Mouse (Mus musculus): ENCODE data around the gene Rps19. TPM values are rescaled to one million over a fixed set of nuclear protein-coding genes. Genes with fewer than 3 reads are reported as not detected.
"Not testable (repeated sequence)": the region's sequence is repeated elsewhere in the genome, so short reads cannot be mapped to it uniquely, and the experiment has no call there.

Rps19 gene
- polyA plus RNA-seq, 1 experiment from 2014 or later, result 3,555 TPM

DNA sequence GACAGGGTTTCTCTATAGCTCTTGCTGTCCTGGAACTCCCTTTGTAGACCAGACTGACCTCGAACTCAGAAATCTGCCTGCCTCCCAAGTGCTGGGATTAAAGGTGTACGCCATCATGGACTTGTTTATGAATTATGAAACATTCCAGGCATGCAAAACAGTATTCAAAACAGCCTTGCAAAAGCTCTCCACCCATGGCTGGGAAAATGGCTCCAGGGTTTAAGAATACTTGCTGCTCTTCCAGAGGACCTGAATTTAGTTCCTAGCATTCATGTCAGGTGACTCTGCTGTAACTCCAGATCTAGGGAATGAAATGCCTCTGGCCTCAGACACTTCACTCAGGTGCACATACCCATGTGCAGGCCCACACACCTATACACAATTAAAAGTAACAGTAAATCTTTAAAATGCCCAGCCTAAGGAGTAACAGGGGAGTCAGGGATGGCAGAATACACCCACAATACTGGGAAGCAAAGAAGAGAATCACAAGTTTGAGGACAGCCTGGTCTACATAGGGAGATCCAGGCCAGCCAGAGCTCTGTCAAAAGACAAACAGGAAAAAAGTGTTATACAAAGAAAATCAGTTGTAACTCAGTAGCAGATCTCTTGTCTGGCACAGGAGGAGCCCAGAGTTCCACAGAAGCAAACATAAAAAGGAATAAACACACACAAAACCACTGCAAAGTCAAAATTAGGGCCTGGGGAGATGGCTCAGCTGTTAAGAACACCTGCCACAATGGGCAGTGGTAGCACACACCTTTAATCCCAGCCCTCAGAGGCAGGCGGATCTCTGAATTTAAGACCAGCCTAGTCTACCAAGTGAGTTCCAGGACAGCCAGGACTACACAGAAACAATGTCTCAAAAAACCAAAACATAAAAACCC is 7.3 kb downstream of the Rps19 start:
- H3K4me3 ChIP-seq (ENCODE audit: low read depth, low read length), result no peak overlapping the region
- DNase-seq (ENCODE audit: low spot score) (no peak), ATAC-seq (replicated peaks; ENCODE audit: low FRiP score, low TSS enrichment, low read depth) (no peak)
- no peak overlapping the region for H3K4me2 ChIP-seq (ENCODE audit: low read length)
- H3K4me1 ChIP-seq (replicated peaks; ENCODE audit: control insufficient read depth, insufficient read depth, low read length), result peaks cover 6% of the 10 kb centered on the region
- WGBS, result 65% methylated on average over 3 of the region's 3 CpGs
- no peak overlapping the region for H3K27ac ChIP-seq (ENCODE audit: low read depth)
- peaks cover 48% of the 10 kb centered on the region for H3K36me3 ChIP-seq (ENCODE audit: control insufficient read depth, insufficient read depth, low read length)
- no peaks in the 10 kb centered on the region for H3K27me3 ChIP-seq (replicated peaks; ENCODE audit: control insufficient read depth, insufficient read depth, low read length)
- H3K9me3 ChIP-seq (ENCODE audit: control insufficient read depth, low read length), result no peaks in the 10 kb centered on the region
- H3K9ac ChIP-seq (ENCODE audit: low read length), result no peak overlapping the region

DNA sequence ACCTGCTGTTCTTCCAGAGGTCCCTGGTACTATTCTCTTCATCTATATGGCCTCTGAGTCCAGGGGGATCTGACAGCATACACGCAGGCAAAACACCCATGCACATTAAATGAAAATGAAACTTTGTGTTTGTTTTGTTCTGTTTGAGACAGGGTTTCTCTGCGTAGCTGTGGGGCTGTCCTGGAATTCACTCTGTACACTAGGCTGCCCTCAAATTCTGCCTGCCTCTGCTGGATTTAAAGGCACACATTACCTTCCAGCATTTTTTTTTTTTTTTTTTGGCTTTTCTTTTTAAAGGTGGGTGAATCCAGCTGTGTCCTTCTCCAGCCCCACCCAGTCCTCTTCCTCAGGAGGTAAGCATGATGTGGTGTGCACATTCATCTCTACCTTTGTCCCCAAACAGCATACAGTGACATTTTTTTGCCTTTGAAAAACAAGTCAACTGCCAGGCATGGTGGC is 8.0 kb downstream of the Rps19 start:
- Histone ChIP-seq H3K4me2 (ENCODE audit: low read length) (no peak overlapping the region), H3K4me1 (replicated peaks; ENCODE audit: control insufficient read depth, insufficient read depth, low read length) (0 out of 2 replicates have a peak, but pooled peaks cover under 1% of the 10 kb centered on the region), H3K9me3 (ENCODE audit: control insufficient read depth, low read length) (no peaks in the 10 kb centered on the region), H3K27ac (ENCODE audit: low read depth) (no peak overlapping the region), H3K27me3 (replicated peaks; ENCODE audit: control insufficient read depth, insufficient read depth, low read length) (no peaks in the 10 kb centered on the region), H3K9ac (ENCODE audit: low read length) (no peak overlapping the region), H3K36me3 (ENCODE audit: control insufficient read depth, insufficient read depth, low read length) (peaks cover 41% of the 10 kb centered on the region), H3K4me3 (ENCODE audit: low read depth, low read length) (no peak overlapping the region)
- DNase-seq (ENCODE audit: low spot score) (no peak), ATAC-seq (replicated peaks; ENCODE audit: low FRiP score, low TSS enrichment, low read depth) (no peak)
- WGBS, result 70% methylated on average over 2 of the region's 2 CpGs

DNA sequence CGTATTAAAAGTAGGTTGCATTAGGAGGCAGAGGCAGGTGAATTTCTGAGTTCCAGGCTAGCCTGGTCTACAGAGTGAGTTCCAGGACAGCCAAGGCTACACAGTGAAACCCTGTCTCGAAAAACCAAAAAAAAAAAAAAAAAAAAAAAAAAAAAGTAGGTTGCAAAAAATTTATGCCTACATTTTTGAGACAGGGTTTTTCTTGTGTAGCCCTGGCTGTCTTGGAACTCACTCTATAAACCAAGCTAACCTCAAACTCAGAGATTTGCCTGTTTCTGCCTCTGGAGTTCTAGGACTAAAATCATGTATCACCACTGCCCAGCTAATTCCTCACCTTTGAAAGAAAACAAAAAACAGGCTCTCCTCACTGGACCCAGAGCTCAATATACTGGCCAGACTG is 11.6 kb downstream of the Rps19 start:
- H3K27ac ChIP-seq (ENCODE audit: low read depth); H3K9me3 ChIP-seq (ENCODE audit: control insufficient read depth, low read length); H3K4me2 ChIP-seq (ENCODE audit: low read length); DNase-seq (ENCODE audit: low spot score); H3K36me3 ChIP-seq (ENCODE audit: control insufficient read depth, insufficient read depth, low read length); H3K4me1 ChIP-seq (replicated peaks; ENCODE audit: control insufficient read depth, insufficient read depth, low read length); H3K9ac ChIP-seq (ENCODE audit: low read length); H3K4me3 ChIP-seq (ENCODE audit: low read depth, low read length); ATAC-seq (replicated peaks; ENCODE audit: low FRiP score, low TSS enrichment, low read depth); H3K27me3 ChIP-seq (replicated peaks; ENCODE audit: control insufficient read depth, insufficient read depth, low read length): not testable (repeated sequence)
- 78% methylated on average over 2 of the region's 2 CpGs for WGBS

DNA sequence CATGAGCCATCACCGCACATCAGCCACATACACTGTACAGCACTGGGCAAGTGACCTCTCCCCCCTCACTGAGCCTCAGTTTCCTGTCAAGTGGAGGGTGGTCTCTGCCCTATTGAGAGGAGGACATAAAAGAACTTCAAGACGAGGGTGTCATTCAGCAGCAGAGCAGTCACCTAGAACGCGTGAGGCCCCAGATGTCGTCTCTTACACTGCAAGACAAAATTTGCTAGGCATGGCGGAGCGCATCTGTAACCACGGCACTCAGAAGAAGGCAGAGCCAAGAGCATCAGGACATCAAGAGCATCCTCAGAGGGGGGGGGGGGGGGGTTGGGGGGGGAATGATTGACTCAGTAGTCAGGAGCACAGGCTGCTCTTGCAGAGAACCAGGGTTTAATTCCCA is 12.1 kb downstream of the Rps19 start:
- no peak overlapping the region for H3K27ac ChIP-seq (ENCODE audit: low read depth)
- H3K4me1 ChIP-seq (replicated peaks; ENCODE audit: control insufficient read depth, insufficient read depth, low read length), result no peaks in the 10 kb centered on the region
- no peak for DNase-seq (ENCODE audit: low spot score)
- H3K36me3 ChIP-seq (ENCODE audit: control insufficient read depth, insufficient read depth, low read length), result peaks cover 3% of the 10 kb centered on the region; the same call in 1 of the 2 replicates
- H3K9ac ChIP-seq (ENCODE audit: low read length), result no peak overlapping the region
- ATAC-seq (replicated peaks; ENCODE audit: low FRiP score, low TSS enrichment, low read depth), result no peak
- WGBS, result 86% methylated on average over 8 of the region's 8 CpGs
- H3K9me3 ChIP-seq (ENCODE audit: control insufficient read depth, low read length), result no peaks in the 10 kb centered on the region
- H3K4me2 ChIP-seq (ENCODE audit: low read length), result no peak overlapping the region
- no peak overlapping the region for H3K4me3 ChIP-seq (ENCODE audit: low read depth, low read length)
- H3K27me3 ChIP-seq (replicated peaks; ENCODE audit: control insufficient read depth, insufficient read depth, low read length), result no peaks in the 10 kb centered on the region

DNA sequence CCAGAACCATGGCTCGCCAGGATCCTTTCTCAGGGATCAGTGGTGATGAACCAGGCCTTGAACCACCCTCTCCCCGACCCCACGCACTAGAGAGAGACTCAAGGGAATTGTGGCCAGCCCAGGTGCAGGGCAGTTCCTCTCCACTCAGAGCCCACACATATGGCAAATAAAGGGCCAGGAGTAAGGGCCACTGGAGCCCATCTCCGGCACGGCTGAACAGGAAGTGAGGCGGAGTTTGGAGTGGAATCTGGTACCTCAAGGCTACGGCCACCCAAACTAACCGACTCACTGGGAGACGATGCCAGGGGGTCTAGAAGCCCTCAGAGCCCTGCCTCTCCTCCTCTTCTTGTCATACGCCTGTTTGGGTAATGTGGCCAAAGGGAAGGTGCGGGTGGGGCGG is 13.1 kb downstream of the Rps19 start, which contains the start of gene Cd79a:
TSS of gene Cd79a (plus strand) at position 158 of the 400 bp plus-strand sequence.
- WGBS, result 64% methylated on average over 12 of the region's 12 CpGs
- DNase-seq (ENCODE audit: low spot score) (no peak), ATAC-seq (replicated peaks; ENCODE audit: low FRiP score, low TSS enrichment, low read depth) (no peak)
- Histone ChIP-seq H3K9ac (ENCODE audit: low read length) (no peak within 1 kb of the TSS), H3K36me3 (ENCODE audit: control insufficient read depth, insufficient read depth, low read length) (no peaks in the 10 kb centered on the region), H3K27ac (ENCODE audit: low read depth) (no peak within 1 kb of the TSS), H3K9me3 (ENCODE audit: control insufficient read depth, low read length) (no peaks in the 10 kb centered on the region), H3K4me2 (ENCODE audit: low read length) (no peak within 1 kb of the TSS), H3K4me1 (replicated peaks; ENCODE audit: control insufficient read depth, insufficient read depth, low read length) (peaks cover 4% of the 10 kb centered on the region), H3K4me3 (ENCODE audit: low read depth, low read length) (no peak within 1 kb of the TSS), H3K27me3 (replicated peaks; ENCODE audit: control insufficient read depth, insufficient read depth, low read length) (no peaks in the 10 kb centered on the region)

DNA sequence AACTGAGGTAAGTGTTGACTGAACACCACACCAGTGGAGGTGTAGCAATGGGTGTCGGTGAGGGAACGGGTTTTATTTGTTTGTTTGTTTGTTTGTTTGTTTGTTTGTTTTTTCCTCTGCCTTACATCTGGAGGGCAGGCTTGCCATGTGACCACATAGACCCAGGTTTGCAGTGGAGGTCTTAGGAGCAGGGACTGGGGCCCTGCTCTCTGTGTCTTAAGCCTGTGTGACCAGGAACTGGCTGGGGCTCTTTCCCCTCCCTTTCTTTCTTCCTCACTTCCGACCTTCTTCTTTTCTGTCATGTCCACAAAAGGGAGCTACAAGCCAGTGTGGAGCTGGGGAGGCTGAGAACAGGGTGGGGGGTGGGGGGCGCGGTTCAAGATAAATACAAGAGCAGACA is 13.8 kb downstream of the Rps19 start:
- DNase-seq (ENCODE audit: low spot score) (no peak), ATAC-seq (replicated peaks; ENCODE audit: low FRiP score, low TSS enrichment, low read depth) (no peak)
- Histone ChIP-seq H3K36me3 (ENCODE audit: control insufficient read depth, insufficient read depth, low read length) (no peaks in the 10 kb centered on the region), H3K9me3 (ENCODE audit: control insufficient read depth, low read length) (no peaks in the 10 kb centered on the region), H3K9ac (ENCODE audit: low read length) (no peak overlapping the region), H3K4me2 (ENCODE audit: low read length) (no peak overlapping the region), H3K4me3 (ENCODE audit: low read depth, low read length) (no peak overlapping the region), H3K27ac (ENCODE audit: low read depth) (no peak overlapping the region), H3K4me1 (replicated peaks; ENCODE audit: control insufficient read depth, insufficient read depth, low read length) (peaks cover 4% of the 10 kb centered on the region), H3K27me3 (replicated peaks; ENCODE audit: control insufficient read depth, insufficient read depth, low read length) (no peaks in the 10 kb centered on the region)
- WGBS, result 76% methylated on average over 5 of the region's 5 CpGs

DNA sequence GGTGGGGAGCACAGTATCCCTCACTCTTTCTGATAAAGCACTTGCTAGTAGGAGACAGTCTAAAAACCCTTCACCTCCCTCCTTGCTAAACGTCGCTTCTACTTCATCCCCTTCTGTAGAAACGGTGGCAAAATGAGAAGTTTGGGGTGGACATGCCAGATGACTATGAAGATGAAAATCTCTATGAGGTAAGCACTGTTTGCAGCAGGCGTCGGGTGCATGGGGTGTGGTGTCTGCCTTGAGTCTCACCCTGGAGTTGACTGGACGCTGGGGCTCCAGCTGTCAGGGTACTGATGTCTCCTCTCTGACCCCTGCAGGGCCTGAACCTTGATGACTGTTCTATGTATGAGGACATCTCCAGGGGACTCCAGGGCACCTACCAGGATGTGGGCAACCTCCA is 16.9 kb downstream of the Rps19 start:
- WGBS, result 77% methylated on average over 6 of the region's 6 CpGs
- ATAC-seq (replicated peaks; ENCODE audit: low FRiP score, low TSS enrichment, low read depth), result no peak
- H3K4me3 ChIP-seq (ENCODE audit: low read depth, low read length), result no peak overlapping the region

DNA sequence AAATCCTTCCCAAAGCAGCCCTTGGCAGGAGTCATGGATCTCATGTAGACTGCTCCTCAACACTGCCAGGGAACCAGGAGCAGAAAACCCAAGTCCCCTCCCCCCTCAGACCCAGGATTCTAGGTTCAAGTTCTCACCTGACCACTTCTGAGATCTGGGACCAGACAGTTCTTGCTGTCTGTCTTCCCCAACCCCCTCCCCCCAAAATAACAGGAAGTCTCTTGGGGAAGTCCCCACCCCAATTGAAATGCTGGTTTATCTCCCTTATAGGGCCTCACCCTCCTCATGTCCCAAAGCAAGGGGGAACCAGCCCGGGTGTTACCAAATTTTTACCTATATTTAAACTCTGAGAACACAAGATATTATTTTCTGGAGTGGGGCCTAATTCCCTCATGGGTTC is 17.7 kb downstream of the Rps19 start:
- Histone ChIP-seq H3K9ac (ENCODE audit: low read length) (no peak overlapping the region), H3K27me3 (replicated peaks; ENCODE audit: control insufficient read depth, insufficient read depth, low read length) (no peaks in the 10 kb centered on the region), H3K4me2 (ENCODE audit: low read length) (peak overlapping the region; percentile 83; the same call in 1 of the 2 replicates), H3K4me1 (replicated peaks; ENCODE audit: control insufficient read depth, insufficient read depth, low read length) (peaks cover 23% of the 10 kb centered on the region), H3K9me3 (ENCODE audit: control insufficient read depth, low read length) (no peaks in the 10 kb centered on the region), H3K4me3 (ENCODE audit: low read depth, low read length) (peak overlapping the region; percentile 70; the same call in 1 of the 2 replicates), H3K36me3 (ENCODE audit: control insufficient read depth, insufficient read depth, low read length) (no peaks in the 10 kb centered on the region), H3K27ac (ENCODE audit: low read depth) (peak overlapping the region; percentile 88)
- no peak for DNase-seq (ENCODE audit: low spot score)
- 50% methylated on average over 1 of the region's 1 CpGs for WGBS
- ATAC-seq (replicated peaks; ENCODE audit: low FRiP score, low TSS enrichment, low read depth), result no peak

More for the DNA sequence above, 16.9 kb downstream of the Rps19 start:
- H3K9ac ChIP-seq (ENCODE audit: low read length), result no peak overlapping the region
- peaks cover 16% of the 10 kb centered on the region for H3K4me1 ChIP-seq (replicated peaks; ENCODE audit: control insufficient read depth, insufficient read depth, low read length)
- H3K27ac ChIP-seq (ENCODE audit: low read depth), result no peak overlapping the region
- no peaks in the 10 kb centered on the region for H3K36me3 ChIP-seq (ENCODE audit: control insufficient read depth, insufficient read depth, low read length)
- H3K4me2 ChIP-seq (ENCODE audit: low read length), result no peak overlapping the region
- DNase-seq (ENCODE audit: low spot score), result no peak
- H3K27me3 ChIP-seq (replicated peaks; ENCODE audit: control insufficient read depth, insufficient read depth, low read length), result no peaks in the 10 kb centered on the region
- no peaks in the 10 kb centered on the region for H3K9me3 ChIP-seq (ENCODE audit: control insufficient read depth, low read length)

DNA sequence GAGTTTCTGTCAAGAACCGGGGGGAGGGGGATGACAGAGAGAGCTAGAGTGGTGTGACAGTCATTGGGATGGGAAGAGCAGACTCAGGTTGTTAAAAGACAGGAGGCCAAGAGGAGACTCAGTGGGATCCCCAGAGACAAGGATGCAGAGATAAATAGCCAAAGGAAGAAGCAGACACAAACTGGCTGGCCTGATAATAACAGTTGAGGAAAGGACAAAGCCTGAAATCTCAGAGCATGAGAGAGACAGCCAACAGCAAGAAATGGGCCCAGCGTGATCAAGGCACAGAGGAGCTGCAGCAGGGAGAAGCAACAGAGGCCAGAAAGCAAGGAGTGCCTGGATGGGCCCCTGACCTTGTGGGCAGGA is 18.1 kb downstream of the Rps19 start:
- no peaks in the 10 kb centered on the region for H3K9me3 ChIP-seq (ENCODE audit: control insufficient read depth, low read length)
- H3K4me1 ChIP-seq (replicated peaks; ENCODE audit: control insufficient read depth, insufficient read depth, low read length), result peaks cover 27% of the 10 kb centered on the region
- H3K4me3 ChIP-seq (ENCODE audit: low read depth, low read length), result peak overlapping the region; percentile 70
- DNase-seq (ENCODE audit: low spot score), result no peak
- H3K27ac ChIP-seq (ENCODE audit: low read depth), result peak overlapping the region; percentile 88
- H3K9ac ChIP-seq (ENCODE audit: low read length), result peak overlapping the region; percentile 80
- H3K36me3 ChIP-seq (ENCODE audit: control insufficient read depth, insufficient read depth, low read length), result no peaks in the 10 kb centered on the region
- WGBS, result 47% methylated on average over 2 of the region's 2 CpGs
- H3K27me3 ChIP-seq (replicated peaks; ENCODE audit: control insufficient read depth, insufficient read depth, low read length), result no peaks in the 10 kb centered on the region
- ATAC-seq (replicated peaks; ENCODE audit: low FRiP score, low TSS enrichment, low read depth), result no peak
- H3K4me2 ChIP-seq (ENCODE audit: low read length), result peak overlapping the region; percentile 83
